Mouse (Mus musculus): ENCODE measurements at regions not wholly inside any gene's neighbourhood (a gene's known extent, or its start where the extent isn't known, plus 50 kb on each side); places are given as distances from the start of the nearest gene placed in this dataset.

- ATAC-seq: no peak
- Histone ChIP-seq H3K36me3 (ENCODE audit: control insufficient read depth, insufficient read depth, low read length) (no peaks in the 10 kb centered on the region), H3K4me1 (ENCODE audit: control insufficient read depth, insufficient read depth, low read length) (no peaks in the 10 kb centered on the region), H3K27ac (ENCODE audit: low read length) (no peak overlapping the region), H3K4me2 (ENCODE audit: low read length) (no peak overlapping the region), H3K9ac (ENCODE audit: low read depth, low read length) (no peak overlapping the region), H3K27me3 (ENCODE audit: control insufficient read depth, insufficient read depth, low read depth, low read length) (no peaks in the 10 kb centered on the region), H3K9me3 (replicated peaks; ENCODE audit: control insufficient read depth, low read length, poor library complexity, severe bottlenecking) (no peaks in the 10 kb centered on the region), H3K4me3 (ENCODE audit: low read depth, low read length) (no peak overlapping the region)
- WGBS: 84% methylated on average over 4 of the region's 4 CpGs
These were observed 168.3 kb downstream of the Ifng start for GRCm38 (mm10) chr10:118609157-118609556.

GRCm38 (mm10) chr10:118610868-118611461 lies 170.1 kb downstream of the Ifng start:
- ATAC-seq: no peak
- Histone ChIP-seq H3K4me3 (ENCODE audit: low read depth, low read length) (no peak overlapping the region), H3K27me3 (ENCODE audit: control insufficient read depth, insufficient read depth, low read depth, low read length) (no peaks in the 10 kb centered on the region), H3K36me3 (ENCODE audit: control insufficient read depth, insufficient read depth, low read length) (no peaks in the 10 kb centered on the region), H3K4me1 (ENCODE audit: control insufficient read depth, insufficient read depth, low read length) (no peaks in the 10 kb centered on the region), H3K9ac (ENCODE audit: low read depth, low read length) (no peak overlapping the region), H3K4me2 (ENCODE audit: low read length) (no peak overlapping the region), H3K27ac (ENCODE audit: low read length) (no peak overlapping the region), H3K9me3 (replicated peaks; ENCODE audit: control insufficient read depth, low read length, poor library complexity, severe bottlenecking) (no peaks in the 10 kb centered on the region)
- 75% methylated on average over 7 of the region's 7 CpGs for WGBS

- Histone ChIP-seq H3K4me2 (ENCODE audit: low read length) (no peak overlapping the region), H3K27ac (ENCODE audit: low read length) (no peak overlapping the region), H3K27me3 (ENCODE audit: control insufficient read depth, insufficient read depth, low read depth, low read length) (no peaks in the 10 kb centered on the region), H3K4me3 (ENCODE audit: low read depth, low read length) (no peak overlapping the region), H3K4me1 (ENCODE audit: control insufficient read depth, insufficient read depth, low read length) (no peaks in the 10 kb centered on the region), H3K36me3 (ENCODE audit: control insufficient read depth, insufficient read depth, low read length) (no peaks in the 10 kb centered on the region), H3K9me3 (replicated peaks; ENCODE audit: control insufficient read depth, low read length, poor library complexity, severe bottlenecking) (no peaks in the 10 kb centered on the region), H3K9ac (ENCODE audit: low read depth, low read length) (no peak overlapping the region)
- 82% methylated on average over 7 of the region's 7 CpGs for WGBS
- no peak for ATAC-seq
These were observed 171.2 kb downstream of the Ifng start for GRCm38 (mm10) chr10:118612091-118612490.

GRCm38 (mm10) chr10:118613056-118613695 lies 172.3 kb downstream of the Ifng start:
- no peak overlapping the region for H3K4me3 ChIP-seq (ENCODE audit: low read depth, low read length)
- no peaks in the 10 kb centered on the region for H3K4me1 ChIP-seq (ENCODE audit: control insufficient read depth, insufficient read depth, low read length)
- no peaks in the 10 kb centered on the region for H3K27me3 ChIP-seq (ENCODE audit: control insufficient read depth, insufficient read depth, low read depth, low read length)
- no peak overlapping the region for H3K9ac ChIP-seq (ENCODE audit: low read depth, low read length)
- H3K27ac ChIP-seq (ENCODE audit: low read length): no peak overlapping the region
- H3K9me3 ChIP-seq (replicated peaks; ENCODE audit: control insufficient read depth, low read length, poor library complexity, severe bottlenecking): no peaks in the 10 kb centered on the region
- ATAC-seq: no peak
- WGBS: 89% methylated on average over 14 of the region's 14 CpGs
- no peak overlapping the region for H3K4me2 ChIP-seq (ENCODE audit: low read length)
- H3K36me3 ChIP-seq (ENCODE audit: control insufficient read depth, insufficient read depth, low read length): no peaks in the 10 kb centered on the region

- 91% methylated on average over 6 of the region's 6 CpGs for WGBS
- no peak overlapping the region for H3K4me2 ChIP-seq (ENCODE audit: low read length)
- no peak overlapping the region for H3K27ac ChIP-seq (ENCODE audit: low read length)
- no peaks in the 10 kb centered on the region for H3K27me3 ChIP-seq (ENCODE audit: control insufficient read depth, insufficient read depth, low read depth, low read length)
- H3K4me3 ChIP-seq (ENCODE audit: low read depth, low read length): no peak overlapping the region
- no peak for ATAC-seq
- H3K9ac ChIP-seq (ENCODE audit: low read depth, low read length): no peak overlapping the region
- H3K4me1 ChIP-seq (ENCODE audit: control insufficient read depth, insufficient read depth, low read length): no peaks in the 10 kb centered on the region
- no peaks in the 10 kb centered on the region for H3K9me3 ChIP-seq (replicated peaks; ENCODE audit: control insufficient read depth, low read length, poor library complexity, severe bottlenecking)
- H3K36me3 ChIP-seq (ENCODE audit: control insufficient read depth, insufficient read depth, low read length): no peaks in the 10 kb centered on the region
These were observed 173.5 kb downstream of the Ifng start for GRCm38 (mm10) chr10:118614251-118614865.

GRCm38 (mm10) chr10:118615131-118616020 lies 174.5 kb downstream of the Ifng start:
- no peaks in the 10 kb centered on the region for H3K36me3 ChIP-seq (ENCODE audit: control insufficient read depth, insufficient read depth, low read length)
- no peak for ATAC-seq
- WGBS: 83% methylated on average over 10 of the region's 10 CpGs

GRCm38 (mm10) chr10:118616031-118616615 lies 175.3 kb downstream of the Ifng start:
- Histone ChIP-seq H3K4me2 (ENCODE audit: low read length) (no peak overlapping the region), H3K27me3 (ENCODE audit: control insufficient read depth, insufficient read depth, low read depth, low read length) (no peaks in the 10 kb centered on the region), H3K36me3 (ENCODE audit: control insufficient read depth, insufficient read depth, low read length) (no peaks in the 10 kb centered on the region), H3K9me3 (replicated peaks; ENCODE audit: control insufficient read depth, low read length, poor library complexity, severe bottlenecking) (no peaks in the 10 kb centered on the region), H3K4me1 (ENCODE audit: control insufficient read depth, insufficient read depth, low read length) (no peaks in the 10 kb centered on the region), H3K27ac (ENCODE audit: low read length) (no peak overlapping the region), H3K9ac (ENCODE audit: low read depth, low read length) (no peak overlapping the region), H3K4me3 (ENCODE audit: low read depth, low read length) (no peak overlapping the region)
- no peak for ATAC-seq
- 95% methylated on average over 5 of the region's 5 CpGs for WGBS

More at GRCm38 (mm10) chr10:118615131-118616020, 174.5 kb downstream of the Ifng start:
- Histone ChIP-seq H3K9me3 (replicated peaks; ENCODE audit: control insufficient read depth, low read length, poor library complexity, severe bottlenecking) (no peaks in the 10 kb centered on the region), H3K27me3 (ENCODE audit: control insufficient read depth, insufficient read depth, low read depth, low read length) (no peaks in the 10 kb centered on the region), H3K4me3 (ENCODE audit: low read depth, low read length) (no peak overlapping the region), H3K4me2 (ENCODE audit: low read length) (no peak overlapping the region), H3K9ac (ENCODE audit: low read depth, low read length) (no peak overlapping the region), H3K27ac (ENCODE audit: low read length) (no peak overlapping the region), H3K4me1 (ENCODE audit: control insufficient read depth, insufficient read depth, low read length) (no peaks in the 10 kb centered on the region)

- H3K36me3 ChIP-seq (ENCODE audit: control insufficient read depth, insufficient read depth, low read length): no peaks in the 10 kb centered on the region
- no peaks in the 10 kb centered on the region for H3K4me1 ChIP-seq (ENCODE audit: control insufficient read depth, insufficient read depth, low read length)
- H3K9me3 ChIP-seq (replicated peaks; ENCODE audit: control insufficient read depth, low read length, poor library complexity, severe bottlenecking): no peaks in the 10 kb centered on the region
- no peak overlapping the region for H3K4me2 ChIP-seq (ENCODE audit: low read length)
- H3K27me3 ChIP-seq (ENCODE audit: control insufficient read depth, insufficient read depth, low read depth, low read length): no peaks in the 10 kb centered on the region
- no peak overlapping the region for H3K27ac ChIP-seq (ENCODE audit: low read length)
- ATAC-seq: no peak
- no peak overlapping the region for H3K4me3 ChIP-seq (ENCODE audit: low read depth, low read length)
- no peak overlapping the region for H3K9ac ChIP-seq (ENCODE audit: low read depth, low read length)
- WGBS: 84% methylated on average over 6 of the region's 6 CpGs
These were observed 176.6 kb downstream of the Ifng start for GRCm38 (mm10) chr10:118617291-118618044.
